Mouse (Mus musculus) liver, embryonic 15.5 days (tissue): ENCODE data around the gene Ap2b1. TPM values are rescaled to one million over a fixed set of nuclear protein-coding genes. Genes with fewer than 3 reads are reported as not detected.

ENCODE experiments used
- polyA plus RNA-seq: library from polyadenylated mRNA; unstranded; fragments of >200 nt; fragmentation: Nextera tagmentation; extraction: Ambion mirVana; gene quantifications from 2 replicates; pipeline ENCODE4 v1.2.1, GENCODE M21; 2015

The Ap2b1 gene
- polyA plus RNA-seq, 1 experiment from 2014 or later = 19.6 TPM

Other genes starting within 250 kb of the Ap2b1 start
- gene Slfn2, start 233.9 kb upstream of the Ap2b1 start, polyA plus RNA-seq = 11.6 and 11.7 TPM in 2 replicates
- gene Slfn1, start 182.2 kb upstream of the Ap2b1 start, polyA plus RNA-seq = 1.5 and 1.6 TPM in 2 replicates
- 0.88 and 1.2 TPM in 2 replicates for gene Slfn4, start 123.8 kb upstream of the Ap2b1 start, polyA plus RNA-seq
- 1.7 and 1.8 TPM in 2 replicates for gene Slfn3, start 107.7 kb upstream of the Ap2b1 start, polyA plus RNA-seq
- 32.3 and 37.0 TPM in 2 replicates for gene Slfn14, start 12.3 kb upstream of the Ap2b1 start, polyA plus RNA-seq
- gene Pex12, start 3.6 kb downstream of the Ap2b1 start, polyA plus RNA-seq = 5.1 and 5.4 TPM in 2 replicates
- gene Rasl10b, start 110.1 kb downstream of the Ap2b1 start, polyA plus RNA-seq = 0.12 and 0.22 TPM in 2 replicates
- gene Gas2l2, start 130.4 kb downstream of the Ap2b1 start, polyA plus RNA-seq = not detected in 2 replicates
- 2.3 and 2.7 TPM in 2 replicates for gene 1700020L24Rik, start 138.7 kb downstream of the Ap2b1 start, polyA plus RNA-seq
- 0.39 and 0.41 TPM in 2 replicates for gene Mmp28, start 164.0 kb downstream of the Ap2b1 start, polyA plus RNA-seq
- gene Taf15, start 174.1 kb downstream of the Ap2b1 start, polyA plus RNA-seq = 3.7 and 3.9 TPM in 2 replicates
- gene Heatr9, start 223.2 kb downstream of the Ap2b1 start, polyA plus RNA-seq = not detected in 2 replicates
- gene Ccl5, start 231.5 kb downstream of the Ap2b1 start, polyA plus RNA-seq = 0.53 and 0.93 TPM in 2 replicates